Mouse (Mus musculus) spleen, postnatal 0 days (tissue): ENCODE results near the gene Lpin3. TPM values are rescaled to one million over a fixed set of nuclear protein-coding genes. Genes with fewer than 3 reads are reported as not detected.

ENCODE experiments used
- polyA plus RNA-seq: library from polyadenylated mRNA; unstranded; fragments of >200 nt; fragmentation: Nextera tagmentation; extraction: Ambion mirVana; gene quantifications from 2 replicates; pipeline ENCODE4 v1.2.1, GENCODE M21; 2015

The Lpin3 gene
- 1.2 and 2.0 TPM in 2 replicates for polyA plus RNA-seq

GRCm38 (mm10) chr2:160880453-160881195 lies at the start of gene Lpin3:
TSS of gene Lpin3 (plus strand) at chr2:160880670.

GRCm38 (mm10) chr2:160872890-160873382 lies 7.5 kb upstream of the Lpin3 start, which contains the start of gene Zhx3:
TSS of gene Zhx3 (minus strand) at chr2:160872998.

GRCm38 (mm10) chr2:160912231-160912671 lies 31.8 kb downstream of the Lpin3 start, which contains the start of gene Emilin3:
TSS of gene Emilin3 (minus strand) at chr2:160912328.

Other genes starting within 250 kb of the Lpin3 start
- gene Top1, start 234.8 kb upstream of the Lpin3 start, polyA plus RNA-seq: 60.6 and 64.1 TPM in 2 replicates
- 8.4 and 12.8 TPM in 2 replicates for gene Plcg1, start 149.4 kb upstream of the Lpin3 start, polyA plus RNA-seq
- 2.7 and 2.8 TPM in 2 replicates for gene Zhx3, start 7.7 kb upstream of the Lpin3 start, polyA plus RNA-seq
- gene Emilin3, start 31.7 kb downstream of the Lpin3 start, polyA plus RNA-seq: 0.16 and 0.29 TPM in 2 replicates
- 11.7 and 14.1 TPM in 2 replicates for gene Chd6, start 228.4 kb downstream of the Lpin3 start, polyA plus RNA-seq